Mouse (Mus musculus): ENCODE results near the gene Bbx. TPM values are rescaled to one million over a fixed set of nuclear protein-coding genes. Genes with fewer than 3 reads are reported as not detected.

The Bbx gene
- polyA plus RNA-seq, 1 experiment, result 9.4 TPM

- DNase-seq (ENCODE audit: low read depth), result no peak
- 0 out of 2 replicates have a peak, but pooled peaks have one; percentile 26 for TF ChIP-seq CTCF (IDR thresholded peaks at IDR 0.05; ENCODE audit: borderline replicate concordance, extremely low read depth, insufficient read depth, insufficient read length)
- TF ChIP-seq POLR2A (IDR thresholded peaks at IDR 0.05; ENCODE audit: borderline replicate concordance, extremely low read depth, insufficient read depth, insufficient read length, poor library complexity, severe bottlenecking), result no peak
Measured at GRCm38 (mm10) chr16:50398564-50398963, 33.6 kb downstream of the Bbx start.

GRCm38 (mm10) chr16:50395928-50396612 is 36.1 kb downstream of the Bbx start:
- TF ChIP-seq CTCF (IDR thresholded peaks at IDR 0.05; ENCODE audit: borderline replicate concordance, extremely low read depth, insufficient read depth, insufficient read length) (no peak), POLR2A (IDR thresholded peaks at IDR 0.05; ENCODE audit: borderline replicate concordance, extremely low read depth, insufficient read depth, insufficient read length, poor library complexity, severe bottlenecking) (no peak)
- DNase-seq (ENCODE audit: low read depth), result no peak

GRCm38 (mm10) chr16:50388499-50388898 is 43.7 kb downstream of the Bbx start:
- DNase-seq (ENCODE audit: low read depth), result no peak
- TF ChIP-seq CTCF (IDR thresholded peaks at IDR 0.05; ENCODE audit: borderline replicate concordance, extremely low read depth, insufficient read depth, insufficient read length) (no peak), POLR2A (IDR thresholded peaks at IDR 0.05; ENCODE audit: borderline replicate concordance, extremely low read depth, insufficient read depth, insufficient read length, poor library complexity, severe bottlenecking) (no peak)

GRCm38 (mm10) chr16:50383541-50383940 is 48.6 kb downstream of the Bbx start:
- TF ChIP-seq CTCF (IDR thresholded peaks at IDR 0.05; ENCODE audit: borderline replicate concordance, extremely low read depth, insufficient read depth, insufficient read length), result no peak
- no peak for TF ChIP-seq POLR2A (IDR thresholded peaks at IDR 0.05; ENCODE audit: borderline replicate concordance, extremely low read depth, insufficient read depth, insufficient read length, poor library complexity, severe bottlenecking)
- DNase-seq (ENCODE audit: low read depth), result no peak

- TF ChIP-seq CTCF (IDR thresholded peaks at IDR 0.05; ENCODE audit: borderline replicate concordance, extremely low read depth, insufficient read depth, insufficient read length) (no peak), POLR2A (IDR thresholded peaks at IDR 0.05; ENCODE audit: borderline replicate concordance, extremely low read depth, insufficient read depth, insufficient read length, poor library complexity, severe bottlenecking) (no peak)
- peak; percentile 69 for DNase-seq (ENCODE audit: low read depth)
Measured at GRCm38 (mm10) chr16:50381351-50381746, 50.8 kb downstream of the Bbx start.

GRCm38 (mm10) chr16:50380682-50381350 is 51.4 kb downstream of the Bbx start:
- no peak for TF ChIP-seq POLR2A (IDR thresholded peaks at IDR 0.05; ENCODE audit: borderline replicate concordance, extremely low read depth, insufficient read depth, insufficient read length, poor library complexity, severe bottlenecking)
- TF ChIP-seq CTCF (IDR thresholded peaks at IDR 0.05; ENCODE audit: borderline replicate concordance, extremely low read depth, insufficient read depth, insufficient read length), result peak; percentile 68
- DNase-seq (ENCODE audit: low read depth), result peak; percentile 87

- DNase-seq (ENCODE audit: low read depth), result peak; percentile 8
- TF ChIP-seq POLR2A (IDR thresholded peaks at IDR 0.05; ENCODE audit: borderline replicate concordance, extremely low read depth, insufficient read depth, insufficient read length, poor library complexity, severe bottlenecking), result no peak
- no peak for TF ChIP-seq CTCF (IDR thresholded peaks at IDR 0.05; ENCODE audit: borderline replicate concordance, extremely low read depth, insufficient read depth, insufficient read length)
Measured at GRCm38 (mm10) chr16:50380232-50380631, 52.0 kb downstream of the Bbx start.

- TF ChIP-seq CTCF (IDR thresholded peaks at IDR 0.05; ENCODE audit: borderline replicate concordance, extremely low read depth, insufficient read depth, insufficient read length) (peak; percentile 47; the same call in 1 of the 2 replicates), POLR2A (IDR thresholded peaks at IDR 0.05; ENCODE audit: borderline replicate concordance, extremely low read depth, insufficient read depth, insufficient read length, poor library complexity, severe bottlenecking) (no peak)
- peak; percentile 25 for DNase-seq (ENCODE audit: low read depth)
Measured at GRCm38 (mm10) chr16:50374611-50375010, 57.6 kb downstream of the Bbx start.

GRCm38 (mm10) chr16:50373685-50374084 is 58.5 kb downstream of the Bbx start:
- no peak for TF ChIP-seq POLR2A (IDR thresholded peaks at IDR 0.05; ENCODE audit: borderline replicate concordance, extremely low read depth, insufficient read depth, insufficient read length, poor library complexity, severe bottlenecking)
- no peak for TF ChIP-seq CTCF (IDR thresholded peaks at IDR 0.05; ENCODE audit: borderline replicate concordance, extremely low read depth, insufficient read depth, insufficient read length)
- peak; percentile 11 for DNase-seq (ENCODE audit: low read depth)

GRCm38 (mm10) chr16:50372543-50372942 is 59.6 kb downstream of the Bbx start:
- TF ChIP-seq CTCF (IDR thresholded peaks at IDR 0.05; ENCODE audit: borderline replicate concordance, extremely low read depth, insufficient read depth, insufficient read length) (no peak), POLR2A (IDR thresholded peaks at IDR 0.05; ENCODE audit: borderline replicate concordance, extremely low read depth, insufficient read depth, insufficient read length, poor library complexity, severe bottlenecking) (no peak)
- no peak for DNase-seq (ENCODE audit: low read depth)

GRCm38 (mm10) chr16:50371460-50371859 is 60.7 kb downstream of the Bbx start:
- no peak for DNase-seq (ENCODE audit: low read depth)
- TF ChIP-seq POLR2A (IDR thresholded peaks at IDR 0.05; ENCODE audit: borderline replicate concordance, extremely low read depth, insufficient read depth, insufficient read length, poor library complexity, severe bottlenecking) (no peak), CTCF (IDR thresholded peaks at IDR 0.05; ENCODE audit: borderline replicate concordance, extremely low read depth, insufficient read depth, insufficient read length) (no peak)
